Mouse (Mus musculus) brain, embryonic 18.5 days (tissue): ENCODE measurements around the gene Tcf20.

Experiments used
- DNase-seq: peaks from one replicate; pipeline ENCODE4 v3.0.0-alpha.2; 2012; ENCODE audit warnings: low read depth, low spot score

Tcf20 gene

DNA sequence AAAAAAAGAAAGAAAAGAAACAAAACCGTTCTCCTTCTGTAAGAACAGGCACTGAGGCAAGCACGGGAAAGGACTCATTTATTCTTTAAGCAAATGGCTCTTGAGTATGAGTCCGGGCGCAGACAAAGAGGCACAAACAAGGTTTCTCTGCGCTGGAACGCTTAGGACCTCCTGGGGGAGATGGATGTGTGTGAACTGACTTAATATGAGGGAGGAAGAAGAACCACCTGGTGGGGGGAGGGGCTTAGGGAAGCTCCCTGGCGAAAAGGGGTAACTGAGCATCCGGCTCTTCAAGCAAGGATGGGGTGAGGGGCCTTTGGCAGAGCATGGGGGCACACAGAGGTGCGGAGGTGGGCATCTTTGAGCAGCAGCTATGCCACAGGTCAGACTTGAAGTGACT is 5.2 kb upstream of the Tcf20 start:
- no peak for DNase-seq

DNA sequence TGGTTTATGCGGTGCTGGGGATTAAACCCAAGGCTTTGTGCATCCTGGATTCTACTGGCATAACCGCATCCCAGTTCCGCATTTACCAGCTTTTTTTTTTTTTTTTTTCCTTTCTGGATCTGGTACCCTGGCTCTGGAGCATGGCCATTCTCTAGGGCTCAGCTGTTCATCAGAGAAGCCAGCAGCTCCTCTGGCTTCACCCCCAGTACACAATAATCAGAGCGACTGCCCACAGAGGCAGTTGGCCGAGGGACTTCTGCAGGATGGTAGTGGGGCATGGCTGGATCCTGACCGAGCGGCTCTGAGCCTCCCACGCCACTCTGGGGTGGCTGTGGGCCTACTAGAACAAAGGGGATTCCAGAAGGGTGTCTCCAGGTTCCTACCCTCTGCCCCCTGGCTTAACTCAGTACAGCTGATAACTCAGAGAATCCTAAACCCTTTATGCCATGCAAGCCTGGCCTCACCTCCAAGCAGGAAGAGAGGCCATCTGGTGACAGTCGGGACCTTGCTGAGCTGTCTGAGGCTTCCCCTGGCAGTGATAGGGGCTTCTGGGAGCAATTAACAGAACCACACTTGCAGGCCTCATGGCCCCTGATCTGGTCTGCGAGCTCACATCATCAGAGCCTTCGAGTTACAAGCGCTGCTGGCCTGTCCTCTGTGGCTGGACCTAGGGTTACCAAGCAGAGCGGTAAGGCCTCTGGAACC is 4.6 kb upstream of the Tcf20 start:
- no peak for DNase-seq

GRCm38 (mm10) chr15:82989190-82989704 is 1.6 kb upstream of the Tcf20 start:
- DNase-seq = no peak

DNA sequence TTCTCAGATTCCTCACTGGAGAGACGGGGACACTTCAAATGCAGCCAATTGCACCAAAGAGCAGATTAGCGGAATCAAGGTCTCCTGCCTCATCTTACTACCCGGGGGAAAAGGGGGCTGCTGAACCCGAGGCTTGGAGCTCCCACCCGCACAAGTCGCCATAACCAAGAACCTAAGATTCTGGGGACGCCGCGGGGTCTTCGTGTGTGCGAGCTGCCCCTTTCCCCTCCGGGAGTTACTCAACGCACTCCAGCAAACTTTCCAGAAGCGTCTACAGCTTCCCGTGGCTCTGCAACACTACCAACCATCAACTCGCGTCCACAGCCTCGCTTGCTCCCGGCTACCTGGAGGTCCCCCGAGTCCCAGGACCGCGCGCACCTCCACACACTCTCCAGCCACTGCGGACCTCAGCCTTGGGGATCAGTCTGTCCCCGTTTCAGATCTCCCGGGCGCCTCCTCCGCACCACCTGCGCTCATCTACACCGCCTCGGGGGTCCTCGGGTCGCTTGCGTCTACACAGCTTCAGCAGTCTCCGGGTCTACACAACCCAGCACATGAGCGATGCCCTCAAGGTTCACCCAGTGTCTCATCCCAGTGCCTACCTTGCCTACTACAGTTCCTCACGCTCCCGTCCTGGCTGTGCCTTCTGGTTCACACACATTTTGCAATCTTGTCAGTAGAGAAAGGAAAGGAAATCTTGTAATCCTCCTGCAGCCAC is 499 bp downstream of the Tcf20 start:
- no peak for DNase-seq

DNA sequence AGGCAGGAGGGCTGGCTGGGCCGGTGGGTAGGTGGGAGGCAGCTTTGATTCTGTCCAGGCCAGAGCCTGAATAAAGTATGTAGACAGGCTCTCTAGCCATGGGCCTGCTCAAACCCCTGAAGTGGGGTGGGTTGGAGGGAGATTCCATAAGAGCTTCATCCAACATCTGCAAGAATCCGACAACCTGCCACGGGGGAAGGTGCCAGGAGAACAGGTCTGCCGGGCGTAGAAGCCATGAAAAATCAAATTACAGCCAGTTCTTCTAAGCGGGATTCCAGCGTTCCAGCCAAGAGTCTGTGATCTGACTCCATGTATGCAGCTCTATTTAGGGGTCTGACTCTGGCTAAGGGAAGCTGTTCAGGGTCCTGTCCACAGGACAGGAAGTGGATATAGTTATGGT is 3.1 kb downstream of the Tcf20 start:
- DNase-seq = no peak

- DNase-seq = no peak
These were observed 3.6 kb downstream of the Tcf20 start for GRCm38 (mm10) chr15:82984097-82984496.

DNA sequence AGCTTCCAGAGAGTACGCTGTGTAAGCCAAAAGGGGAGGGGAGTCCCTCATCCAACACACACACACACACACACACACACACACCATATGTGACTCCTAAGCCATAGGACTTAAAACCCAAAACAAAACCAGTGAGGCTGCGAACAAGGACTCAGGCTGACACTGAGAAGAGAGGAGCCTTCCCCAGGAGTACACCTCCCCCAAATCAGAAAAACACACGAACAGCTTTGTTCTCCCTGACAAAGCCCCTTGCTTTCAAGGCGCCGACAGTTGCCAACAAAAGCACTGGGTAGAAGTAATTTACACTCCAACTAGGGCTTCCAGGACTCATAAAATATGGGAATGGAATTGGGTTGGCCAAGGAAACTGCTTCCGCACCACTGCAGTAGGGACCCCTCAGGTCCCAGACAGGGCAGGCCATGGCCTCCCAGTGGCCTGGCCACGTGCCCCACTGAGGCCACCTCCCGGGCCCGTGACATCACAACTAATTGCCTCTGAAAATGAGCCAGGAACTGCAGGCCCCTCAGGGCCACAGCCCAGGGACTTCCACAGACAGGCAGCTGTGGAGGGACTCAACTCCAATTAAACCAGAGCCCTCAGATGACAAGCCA is 4.2 kb downstream of the Tcf20 start:
- peak; percentile 69 for DNase-seq

DNA sequence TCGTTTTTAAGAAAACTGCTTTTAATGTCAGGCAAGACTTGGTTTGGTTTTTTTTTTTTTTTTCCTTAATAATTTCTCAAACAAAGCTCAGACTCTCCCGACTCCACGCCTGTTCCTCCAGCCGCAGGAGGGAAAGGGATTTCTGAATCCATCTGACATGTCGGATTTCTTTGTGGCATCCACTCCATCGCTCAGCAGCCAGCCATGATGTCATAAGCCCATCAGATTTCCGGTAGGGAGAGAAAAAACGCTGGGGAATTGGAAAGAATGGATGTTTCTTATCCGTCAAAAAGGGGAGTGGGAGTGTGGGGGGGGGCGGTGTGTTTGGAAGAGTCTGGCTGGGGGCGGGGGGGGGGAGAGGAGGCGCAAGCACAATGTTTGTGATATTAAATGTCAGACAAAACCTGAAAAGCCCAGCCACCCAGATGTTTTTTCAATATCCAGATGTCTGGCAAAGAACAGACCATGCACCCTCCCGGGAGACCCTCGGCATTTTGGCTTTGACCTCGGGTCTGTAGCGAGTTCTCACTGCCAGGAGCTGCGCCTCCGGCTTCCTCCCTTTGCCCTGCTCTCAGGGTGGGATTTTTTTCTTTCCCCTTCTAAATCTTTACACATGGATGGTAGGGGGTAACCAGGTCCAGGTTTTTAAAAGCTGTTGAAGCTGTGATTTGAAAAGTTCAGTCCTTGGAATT is 4.8 kb downstream of the Tcf20 start:
- DNase-seq = peak; percentile 56

DNA sequence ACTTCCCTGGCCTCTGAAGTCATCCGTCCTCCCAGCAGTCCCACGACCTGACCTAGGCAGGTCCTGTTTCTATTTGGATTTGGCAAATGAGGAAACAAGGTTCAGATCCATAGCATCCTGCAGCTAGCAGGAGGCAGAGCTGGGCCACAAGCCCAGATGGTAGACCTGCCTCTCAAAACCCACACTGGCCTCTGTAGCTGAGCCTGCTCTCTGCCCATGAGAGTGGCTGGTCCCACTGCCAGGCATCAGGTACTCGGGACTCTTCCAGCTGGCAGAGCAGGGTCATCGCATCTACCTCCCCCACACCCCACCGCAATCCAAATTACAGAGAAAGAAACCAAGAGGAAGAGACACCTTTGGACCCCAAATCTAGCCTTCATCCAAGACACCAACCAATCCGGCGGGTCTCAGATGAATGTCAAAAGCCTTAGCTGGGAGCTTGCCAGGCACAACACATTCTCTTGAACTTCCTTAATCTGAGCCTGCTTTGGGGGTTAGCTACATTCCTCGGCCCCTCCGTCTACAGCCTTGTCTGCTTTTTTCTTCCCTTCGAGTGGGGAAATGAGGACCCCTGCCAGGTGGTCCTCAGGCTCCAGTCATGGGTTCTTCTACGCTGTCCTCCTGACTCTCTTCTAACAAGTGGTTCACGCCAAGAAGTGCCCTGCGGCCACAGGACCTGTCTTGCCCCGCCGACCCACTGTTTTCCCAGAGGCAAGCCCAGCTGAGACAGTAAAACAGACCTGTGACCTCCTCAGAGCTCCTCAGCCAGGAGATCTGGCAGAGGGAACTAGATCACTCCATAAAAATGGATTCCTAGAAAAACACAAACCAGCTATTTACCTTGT is 5.8 kb downstream of the Tcf20 start:
- DNase-seq = no peak

DNA sequence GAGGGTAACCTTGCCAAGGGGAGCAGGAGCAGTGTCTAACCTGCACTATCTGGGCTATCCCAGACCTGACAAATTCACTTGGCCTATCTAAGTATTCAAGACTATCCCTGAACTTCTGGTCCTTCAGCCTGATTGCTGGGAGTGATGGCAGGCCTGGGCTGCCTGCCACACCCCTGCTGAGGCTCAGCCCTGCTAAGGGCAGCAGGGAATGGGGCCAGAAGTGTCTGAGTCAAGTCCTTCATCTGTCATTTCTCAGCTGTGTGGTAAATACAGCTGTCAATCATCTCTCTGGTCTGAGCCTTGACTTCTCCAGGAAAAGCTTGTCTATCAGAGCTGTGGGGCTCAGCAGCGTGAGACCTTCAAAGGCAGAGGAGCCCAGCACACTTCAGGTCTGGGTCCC is 8.1 kb downstream of the Tcf20 start:
- no peak for DNase-seq

DNA sequence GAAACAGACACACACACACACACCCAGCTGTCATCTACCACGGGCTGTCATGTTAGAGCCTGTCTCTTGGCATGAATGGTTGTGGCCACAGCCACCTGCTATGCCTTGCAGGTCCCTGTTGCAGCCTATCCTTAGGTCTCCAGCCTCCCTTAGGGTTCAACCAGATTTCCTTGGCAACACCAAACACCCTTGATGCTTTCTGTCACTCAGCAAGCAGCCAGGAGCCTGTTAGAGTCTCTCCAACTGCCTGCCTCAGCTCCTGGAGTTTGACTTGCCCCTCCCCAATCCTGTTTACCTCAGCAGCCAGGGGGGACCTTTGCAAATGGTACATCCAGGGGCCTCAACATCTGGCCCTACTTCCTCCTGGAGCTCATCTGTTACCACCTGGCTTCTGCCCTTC is 13.2 kb downstream of the Tcf20 start:
- no peak for DNase-seq

DNA sequence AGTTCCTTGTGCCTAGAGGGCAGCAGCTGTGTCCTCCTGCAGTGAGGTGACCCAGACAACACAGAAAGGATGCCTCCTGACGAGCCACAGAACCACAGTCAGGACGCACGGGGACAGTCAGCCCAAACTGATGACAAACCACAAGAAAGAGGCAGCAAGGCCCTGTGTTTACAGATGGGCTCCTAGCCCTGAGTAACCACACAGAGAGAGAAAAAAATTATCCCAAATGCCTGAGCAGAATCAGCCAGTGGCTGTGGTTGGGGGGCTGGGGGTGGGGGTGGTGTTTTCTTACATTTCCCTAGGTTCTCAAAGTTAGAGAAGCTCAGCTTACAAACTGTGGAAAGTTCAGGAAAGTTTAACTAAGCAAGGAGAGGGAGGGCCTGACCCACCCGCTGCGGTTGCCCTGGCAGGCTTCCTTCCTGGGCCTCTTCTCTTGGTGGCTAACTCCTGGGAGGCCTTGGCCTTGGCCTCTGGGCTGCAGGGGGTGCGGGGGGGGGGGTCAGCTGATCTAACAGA is 18.4 kb downstream of the Tcf20 start:
- DNase-seq = no peak

GRCm38 (mm10) chr15:82968449-82968848 is 19.2 kb downstream of the Tcf20 start:
- peak; percentile 59 for DNase-seq

DNA sequence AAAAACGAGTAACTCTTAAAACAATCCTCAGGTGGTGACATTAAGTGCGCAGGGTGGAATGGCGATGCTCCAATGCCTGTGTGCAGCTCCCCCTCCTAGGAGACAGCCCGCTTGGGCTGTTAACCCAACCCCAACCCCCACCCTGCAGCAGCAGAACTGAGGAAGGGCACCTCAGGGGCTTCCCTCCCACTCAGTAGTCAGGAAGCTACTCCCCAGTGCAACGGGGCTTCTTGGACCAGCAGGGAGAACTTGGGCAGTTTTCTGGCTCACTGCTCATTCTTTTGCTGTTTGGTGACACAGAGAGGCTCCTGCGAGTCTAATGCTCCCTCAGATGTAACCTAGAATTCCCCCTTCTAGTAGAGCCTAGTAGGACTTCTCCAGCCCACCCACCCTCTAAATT is 19.7 kb downstream of the Tcf20 start:
- no peak for DNase-seq

DNA sequence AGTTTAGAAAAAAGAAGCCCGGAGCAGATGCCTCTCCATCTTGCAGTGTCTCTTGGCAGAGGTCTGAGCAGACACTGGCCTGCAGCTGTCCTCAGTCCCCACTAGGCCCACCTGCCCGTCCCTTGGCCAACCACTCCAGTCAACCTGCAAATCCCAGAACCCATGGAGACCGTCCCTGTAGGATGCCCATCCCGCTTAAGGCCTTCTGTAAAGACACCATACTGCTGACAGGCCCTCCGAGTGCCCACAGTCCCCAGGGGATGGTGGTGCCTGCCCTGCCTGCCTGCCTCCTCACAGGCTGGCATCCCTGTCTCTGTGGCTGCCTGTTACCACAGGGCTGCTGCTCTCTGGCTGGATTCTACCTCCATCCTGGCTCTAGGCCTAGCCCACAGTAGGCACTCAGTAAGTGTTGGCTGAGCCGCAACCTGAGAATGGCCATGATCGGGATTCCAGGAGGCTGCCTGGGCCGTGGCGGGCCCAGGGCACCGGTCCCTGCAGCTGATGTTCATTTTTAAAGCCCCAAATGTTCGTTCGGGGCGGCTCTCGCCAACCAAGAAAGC is 23.3 kb downstream of the Tcf20 start:
- no peak for DNase-seq

- DNase-seq = no peak
These were observed 24.0 kb downstream of the Tcf20 start for GRCm38 (mm10) chr15:82963556-82964156.

DNA sequence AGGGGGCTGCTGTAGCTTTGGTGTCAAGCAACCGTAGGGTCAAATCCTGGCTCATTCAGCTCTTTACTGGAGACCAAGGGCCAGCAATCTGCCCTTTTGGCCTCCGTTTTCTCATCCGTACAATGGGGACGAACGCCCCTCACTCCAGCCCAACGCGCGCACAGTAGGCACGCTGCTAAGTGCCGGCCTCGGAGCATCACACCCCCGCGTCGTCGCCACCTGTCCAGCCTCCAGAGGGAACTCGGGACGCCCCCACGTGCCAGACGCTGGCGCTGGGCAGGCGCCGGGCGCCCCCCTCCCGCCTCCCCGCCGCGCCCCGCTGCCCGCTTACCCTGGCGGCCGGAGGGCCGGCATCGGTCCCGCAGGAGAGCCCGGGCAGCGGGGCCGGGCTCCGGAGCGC is 24.6 kb downstream of the Tcf20 start:
- DNase-seq = no peak

DNA sequence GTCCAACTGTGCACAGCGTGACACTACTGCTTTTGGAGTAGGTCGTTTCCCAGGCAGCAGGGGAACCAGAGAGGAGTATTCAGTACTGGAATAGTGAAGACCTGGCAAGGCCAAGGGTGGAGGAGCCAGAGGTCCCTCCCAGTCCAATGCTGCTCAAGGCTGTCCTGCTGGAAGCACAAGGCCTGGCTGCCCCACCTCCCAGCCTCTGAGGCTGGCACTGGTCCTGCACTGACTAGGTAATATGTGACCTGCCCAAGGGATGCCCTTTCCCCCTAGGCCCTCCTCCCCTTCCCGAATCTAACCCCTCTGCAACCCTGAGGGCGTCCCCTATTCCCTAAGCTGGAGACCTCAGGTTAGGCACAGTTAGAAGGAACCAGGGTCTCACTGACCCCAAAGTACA is 25.1 kb downstream of the Tcf20 start:
- no peak for DNase-seq

- no peak for DNase-seq
These were observed 26.7 kb downstream of the Tcf20 start for GRCm38 (mm10) chr15:82960786-82961561.

DNA sequence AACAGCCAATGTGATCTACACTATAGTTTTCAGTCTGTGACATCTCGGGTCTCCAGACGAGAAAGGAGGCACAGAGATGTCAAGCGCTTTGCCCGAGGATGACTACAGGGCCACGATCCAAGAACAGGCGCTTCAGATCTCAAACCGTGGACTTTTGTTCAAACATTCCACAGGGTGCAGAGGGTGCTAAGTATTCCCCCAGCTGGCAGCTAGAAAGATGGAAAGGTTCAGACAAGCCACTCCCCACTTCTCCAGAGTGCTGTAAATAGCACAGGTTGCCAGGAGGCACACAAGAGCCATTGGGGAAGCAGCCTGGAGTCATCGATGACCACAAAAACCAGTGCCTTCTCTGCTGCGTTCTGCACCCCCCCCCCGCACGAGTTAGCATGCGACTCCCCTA is 28.5 kb downstream of the Tcf20 start:
- DNase-seq = no peak
